Mouse (Mus musculus) heart, postnatal 0 days (tissue): ENCODE measurements around the gene Cdh13. TPM values are rescaled to one million over a fixed set of nuclear protein-coding genes. Genes with fewer than 3 reads are reported as not detected.

Experiments
- ATAC-seq: fragments of 200-750 bp; cut with Nextera tagmentation; 2 replicates; pipeline ENCODE4 v1.8.0; 2017; ENCODE audit warnings: low read depth, moderate number of reproducible peaks, moderate library complexity; ENCODE audit not compliant: insufficient read depth
- DNase-seq: peaks from one replicate; pipeline ENCODE4 v3.0.0-alpha.2; 2016; ENCODE audit warnings: low spot score
- H3K27ac ChIP-seq: fragments of 300-500 bp; sonication (generic); 2 replicates; pipeline ENCODE4 v1.5.1; 2014; ENCODE audit warnings: low read depth, mild to moderate bottlenecking
- H3K27me3 ChIP-seq: fragments of 300-500 bp; sonication (generic); 2 replicates; pipeline ENCODE4 v1.6.1; 2014; ENCODE audit warnings: low read length, mixed read lengths; ENCODE audit not compliant: control insufficient read depth, insufficient read depth
- H3K36me3 ChIP-seq: fragments of 300-500 bp; sonication (generic); replicated peaks from 2 replicates; pipeline ENCODE4 v1.6.1; 2014; ENCODE audit warnings: low read length, mixed read lengths; ENCODE audit not compliant: control insufficient read depth, insufficient read depth
- H3K4me1 ChIP-seq: fragments of 300-500 bp; sonication (generic); 2 replicates; pipeline ENCODE4 v1.6.1; 2014; ENCODE audit warnings: antibody characterized with exemption; ENCODE audit not compliant: control insufficient read depth, insufficient read depth
- H3K4me2 ChIP-seq: fragments of 300-500 bp; sonication (generic); 2 replicates; pipeline ENCODE4 v1.6.1; 2014; ENCODE audit warnings: low read depth, mild to moderate bottlenecking, low read length, moderate library complexity
- H3K4me3 ChIP-seq: fragments of 300-500 bp; sonication (generic); 2 replicates; pipeline ENCODE4 v1.5.1; 2014; ENCODE audit warnings: low read depth, low read length
- H3K9ac ChIP-seq: fragments of 300-500 bp; sonication (generic); replicated peaks from 2 replicates; pipeline ENCODE4 v1.6.1; 2014; ENCODE audit warnings: low read depth, low read length, mixed read lengths
- H3K9me3 ChIP-seq: fragments of 300-500 bp; sonication (generic); replicated peaks from 2 replicates; pipeline ENCODE4 v1.6.1; 2016; ENCODE audit warnings: low read length; ENCODE audit not compliant: control insufficient read depth
- CTCF ChIP-seq: IDR thresholded peaks from 2 replicates; pipeline ENCODE4 v1.5.1; 2016; ENCODE audit warnings: antibody characterized with exemption, control low read depth, low read depth
- EP300 ChIP-seq: IDR thresholded peaks from 2 replicates; pipeline ENCODE4 v1.6.1; 2016; ENCODE audit warnings: antibody characterized with exemption, low read depth
- WGBS: fragments of 180-500 bp; shearing (Covaris S2); extraction: QIAGEN DNeasy Blood & Tissue Kit; methylation state at CpG from one replicate; pipeline ENCODE4 v1.1.7; 2014; 5-methylcytosine and 5-hydroxymethylcytosine counted together
- polyA plus RNA-seq: library from polyadenylated mRNA; unstranded; fragments of >200 nt; fragmentation: Nextera tagmentation; extraction: Ambion mirVana; gene quantifications from 2 replicates; pipeline ENCODE4 v1.2.1, GENCODE M21; 2015
- total RNA-seq: library from RNA; depleted of rRNA; stranded (reverse); fragments of >200 nt; gene quantifications from 2 replicates; pipeline ENCODE4 v1.2.3, GENCODE M21; 2014; ENCODE audit warnings: low replicate concordance

Gene Cdh13
- total and polyA plus RNA-seq, 2 experiments from 2014 or later: 109 to 136 TPM

DNA sequence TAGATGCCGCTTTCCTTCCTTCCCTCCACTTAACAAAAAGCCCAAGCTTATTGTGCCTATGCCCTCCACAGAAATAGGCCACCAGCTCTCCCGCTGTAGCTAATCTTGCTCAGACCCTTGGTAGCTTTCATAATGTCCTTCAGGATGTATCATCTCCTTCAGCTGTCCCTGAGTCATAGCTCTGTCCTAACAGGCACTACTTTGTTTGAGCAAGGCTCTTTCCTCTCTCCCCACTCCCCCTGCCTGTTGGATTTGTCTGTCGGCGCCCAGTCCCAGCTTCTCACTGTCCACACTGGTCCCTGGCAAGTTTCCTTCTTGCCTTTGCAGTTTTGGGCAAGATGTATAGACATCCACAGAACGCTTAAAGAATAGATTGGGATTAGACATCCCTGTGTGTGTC, 100.8 kb downstream of the Cdh13 start:
- H3K36me3 ChIP-seq: no peaks in the 10 kb centered on the region
- H3K9ac ChIP-seq: no peak overlapping the region
- ATAC-seq (no peak), DNase-seq (no peak)
- H3K4me1 ChIP-seq: peaks cover 24% of the 10 kb centered on the region
- TF ChIP-seq CTCF (no peak), EP300 (no peak)
- H3K27ac ChIP-seq: no peak overlapping the region
- H3K9me3 ChIP-seq: no peaks in the 10 kb centered on the region
- no peaks in the 10 kb centered on the region for H3K27me3 ChIP-seq
- WGBS: 80% methylated on average over 5 of the region's 5 CpGs
- H3K4me2 ChIP-seq: no peak overlapping the region
- H3K4me3 ChIP-seq: no peak overlapping the region

DNA sequence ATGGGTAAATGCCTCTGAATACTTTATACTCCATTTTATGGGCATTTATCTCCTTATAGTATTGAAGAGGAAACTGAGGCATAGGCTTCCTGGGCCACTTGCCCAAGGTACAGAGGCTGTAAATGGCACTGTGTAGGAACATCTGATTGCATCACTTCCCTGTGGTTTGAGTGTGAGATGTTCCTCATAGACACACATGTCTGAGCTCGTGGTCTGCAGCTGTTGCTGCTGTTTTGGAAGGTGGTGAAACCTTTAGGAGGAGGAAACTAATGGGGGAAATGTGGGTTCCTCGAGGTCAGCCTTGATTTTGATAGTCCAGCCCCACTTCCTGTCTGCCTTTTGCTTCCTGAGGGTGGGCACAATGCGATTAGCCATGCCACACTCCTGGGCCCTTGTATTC, 105.9 kb downstream of the Cdh13 start:
- Histone ChIP-seq H3K4me1 (no peaks in the 10 kb centered on the region), H3K9ac (no peak overlapping the region), H3K4me3 (no peak overlapping the region), H3K9me3 (no peaks in the 10 kb centered on the region), H3K4me2 (no peak overlapping the region), H3K36me3 (no peaks in the 10 kb centered on the region), H3K27ac (no peak overlapping the region), H3K27me3 (no peaks in the 10 kb centered on the region)
- no peak for ATAC-seq
- TF ChIP-seq EP300 (no peak), CTCF (no peak)
- no peak for DNase-seq
- 58% methylated on average over 3 of the region's 3 CpGs for WGBS

GRCm38 (mm10) chr8:118393909-118394650, 110.5 kb downstream of the Cdh13 start:
- no peak for TF ChIP-seq EP300
- TF ChIP-seq CTCF: no peak
- peak; percentile 83 for DNase-seq
- Histone ChIP-seq H3K27ac (peak overlapping the region; percentile 81), H3K4me3 (no peak overlapping the region), H3K9me3 (no peaks in the 10 kb centered on the region), H3K27me3 (no peaks in the 10 kb centered on the region), H3K4me2 (no peak overlapping the region), H3K9ac (no peak overlapping the region), H3K36me3 (no peaks in the 10 kb centered on the region), H3K4me1 (no peaks in the 10 kb centered on the region)
- ATAC-seq: peak; percentile 90
- 46% methylated on average over 7 of the region's 7 CpGs for WGBS

DNA sequence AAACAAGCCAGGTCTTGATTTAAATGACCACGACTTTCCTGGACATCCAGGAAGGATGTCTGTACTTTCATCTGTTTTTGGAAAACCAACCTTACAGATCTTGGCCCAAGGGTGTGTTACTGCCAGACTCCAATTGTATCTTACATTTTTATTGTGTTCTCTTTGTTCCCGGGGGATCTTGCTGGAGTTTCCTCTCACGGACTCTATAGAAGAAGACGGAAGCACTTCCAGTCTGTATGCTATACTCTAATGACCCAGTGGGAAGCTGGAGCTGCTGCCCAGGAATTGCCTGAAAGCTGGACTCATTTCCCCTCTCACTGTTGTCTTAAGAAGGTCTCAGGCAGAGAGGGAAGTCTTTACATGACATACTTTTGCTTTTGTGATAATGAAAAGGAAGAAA, 111.6 kb downstream of the Cdh13 start:
- DNase-seq: no peak
- no peaks in the 10 kb centered on the region for H3K27me3 ChIP-seq
- no peaks in the 10 kb centered on the region for H3K36me3 ChIP-seq
- H3K4me2 ChIP-seq: no peak overlapping the region; the same call in 1 of the 2 replicates
- H3K9me3 ChIP-seq: no peaks in the 10 kb centered on the region
- H3K4me3 ChIP-seq: no peak overlapping the region
- H3K27ac ChIP-seq: peak overlapping the region; percentile 81
- TF ChIP-seq CTCF (no peak), EP300 (no peak)
- H3K4me1 ChIP-seq: no peaks in the 10 kb centered on the region
- 54% methylated on average over 4 of the region's 4 CpGs for WGBS
- no peak; the same call in 1 of the 2 replicates for ATAC-seq
- H3K9ac ChIP-seq: no peak overlapping the region

GRCm38 (mm10) chr8:118404836-118405235, 121.3 kb downstream of the Cdh13 start:
- 88% methylated on average over 3 of the region's 3 CpGs for WGBS
- Histone ChIP-seq H3K4me2 (no peak overlapping the region), H3K36me3 (no peaks in the 10 kb centered on the region), H3K9ac (no peak overlapping the region), H3K4me3 (no peak overlapping the region), H3K27ac (no peak overlapping the region), H3K27me3 (no peaks in the 10 kb centered on the region), H3K4me1 (peaks cover 4% of the 10 kb centered on the region; the same call in 1 of the 2 replicates), H3K9me3 (peaks cover 4% of the 10 kb centered on the region; the same call in 1 of the 2 replicates)
- DNase-seq (no peak), ATAC-seq (no peak)
- TF ChIP-seq EP300 (no peak), CTCF (no peak)

DNA sequence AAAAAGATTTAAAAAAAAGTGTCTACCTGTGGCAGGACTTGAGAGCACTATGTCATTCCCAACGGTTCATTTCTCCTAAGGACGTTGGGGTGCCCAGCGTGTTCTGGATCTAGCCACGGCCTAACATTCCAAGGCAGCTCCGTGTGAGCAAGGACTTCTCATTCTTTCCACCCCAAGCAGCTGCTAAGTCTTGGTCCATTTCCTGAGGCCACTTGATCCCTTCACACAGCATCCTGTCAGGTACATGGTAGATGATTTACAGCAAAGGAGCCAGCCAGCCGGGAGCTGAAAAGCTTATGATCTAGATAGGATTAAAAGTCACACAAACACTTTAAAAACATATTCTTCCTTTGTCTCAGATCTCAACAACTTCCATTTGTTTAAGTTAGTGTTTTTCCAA, 123.8 kb downstream of the Cdh13 start:
- no peaks in the 10 kb centered on the region for H3K36me3 ChIP-seq
- no peak overlapping the region for H3K9ac ChIP-seq
- no peaks in the 10 kb centered on the region for H3K27me3 ChIP-seq
- peaks cover 4% of the 10 kb centered on the region; the same call in 1 of the 2 replicates for H3K9me3 ChIP-seq
- H3K4me1 ChIP-seq: peaks cover 4% of the 10 kb centered on the region; the same call in 1 of the 2 replicates
- H3K27ac ChIP-seq: no peak overlapping the region
- no peak overlapping the region for H3K4me2 ChIP-seq
- no peak for TF ChIP-seq CTCF
- no peak for TF ChIP-seq EP300
- no peak for DNase-seq
- no peak for ATAC-seq
- 62% methylated on average over 6 of the region's 6 CpGs for WGBS
- no peak overlapping the region for H3K4me3 ChIP-seq
